Mouse (Mus musculus) colon, adult 2 months (tissue): ENCODE results near the gene Bend6. TPM values are rescaled to one million over a fixed set of nuclear protein-coding genes. Genes with fewer than 3 reads are reported as not detected.

ENCODE experiments used
- polyA plus RNA-seq: library from polyadenylated mRNA; depleted of rRNA; stranded (reverse); fragments of >200 nt; gene quantifications from 2 replicates; pipeline ENCODE4 v1.2.3, GENCODE M21; 2012; rRNA removed

Bend6 gene
- polyA plus RNA-seq = 0.19 and 0.48 TPM in 2 replicates

GRCm38 (mm10) chr1:33907421-33908190, at the start of gene Bend6:
Gene Bend6 (minus strand): TSS chr1:33907816.

GRCm38 (mm10) chr1:33908191-33908962, 761 bp upstream of the Bend6 start, which contains the start of gene Dst:
Gene Dst (plus strand): TSS chr1:33908225.

GRCm38 (mm10) chr1:33813868-33814794, 93.5 kb downstream of the Bend6 start, which contains the start of gene Zfp451:
Gene Zfp451 (minus strand): TSS chr1:33814595.

Other genes with a start within 250 kb of the Bend6 start
- 2.3 and 3.0 TPM in 2 replicates for gene Prim2, start 238.0 kb downstream of the Bend6 start, polyA plus RNA-seq
- 14.6 and 15.5 TPM in 2 replicates for gene Rab23, start 187.9 kb downstream of the Bend6 start, polyA plus RNA-seq
- gene Bag2, start 150.0 kb downstream of the Bend6 start, polyA plus RNA-seq = 24.1 and 29.7 TPM in 2 replicates
- 4.6 and 6.0 TPM in 2 replicates for gene Zfp451, start 93.2 kb downstream of the Bend6 start, polyA plus RNA-seq
- 61.5 and 65.7 TPM in 2 replicates for gene Dst, start 409 bp upstream of the Bend6 start, polyA plus RNA-seq